Mouse (Mus musculus) lung, adult 2 months (tissue): ENCODE measurements around the gene Abracl. TPM values are rescaled to one million over a fixed set of nuclear protein-coding genes. Genes with fewer than 3 reads are reported as not detected.

Experiments
- DNase-seq: peaks from one replicate; pipeline ENCODE4 v3.0.0; 2022
- H3K4me1 ChIP-seq: fragments of 200-500 bp; 2 replicates; pipeline ENCODE4 v1.6.1; 2011; ENCODE audit warnings: low read length; ENCODE audit not compliant: control insufficient read depth, insufficient read depth
- H3K4me3 ChIP-seq: fragments of 200-500 bp; replicated peaks from 2 replicates; pipeline ENCODE3; 2011; ENCODE audit warnings: low read depth, mild to moderate bottlenecking, control low read depth, low read length; ENCODE audit errors: extremely low read depth
- CTCF ChIP-seq: fragments of 200-500 bp; IDR thresholded peaks from 2 replicates; pipeline ENCODE4 v1.5.1; 2011; ENCODE audit warnings: mild to moderate bottlenecking, low read length, control low read depth; ENCODE audit not compliant: insufficient read depth
- POLR2A ChIP-seq: fragments of 200-500 bp; IDR thresholded peaks from 2 replicates; pipeline ENCODE4 v1.6.1; 2011; ENCODE audit warnings: low read depth, mild to moderate bottlenecking, control low read depth, low read length, borderline replicate concordance; ENCODE audit errors: extremely low read depth
- WGBS: fragments of 180-500 bp; shearing (Covaris S2); methylation state at CpG from one replicate; pipeline ENCODE4 v1.1.7; 2018; 5-methylcytosine and 5-hydroxymethylcytosine counted together
- polyA plus RNA-seq: library from polyadenylated mRNA; depleted of rRNA; stranded (reverse); fragments of >200 nt; gene quantifications from 2 replicates; pipeline ENCODE4 v1.2.3, GENCODE M21; 2012; rRNA removed

Gene Abracl
- polyA plus RNA-seq, 1 experiment, result 8.4 TPM

DNA sequence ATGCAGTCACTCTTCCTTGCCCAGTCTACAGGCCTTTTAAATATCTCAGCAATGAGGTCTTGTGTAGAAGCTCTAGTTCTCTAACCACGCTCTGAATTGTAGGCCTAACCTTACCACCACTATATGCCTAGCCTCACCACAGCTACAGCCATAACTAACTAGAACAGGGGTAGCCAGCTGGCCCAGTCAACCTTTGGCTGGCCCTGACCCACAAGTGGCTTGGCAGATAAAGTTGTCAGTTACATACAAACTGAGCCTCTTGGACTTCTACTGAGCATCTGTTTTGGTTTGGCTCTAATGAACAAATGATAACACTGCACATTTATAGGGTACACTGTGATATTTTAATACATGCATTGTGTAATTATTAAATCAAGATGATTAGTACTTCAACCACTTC is 16.3 kb downstream of the Abracl start:
- Histone ChIP-seq H3K4me3 (no peak overlapping the region), H3K4me1 (no peaks in the 10 kb centered on the region)
- TF ChIP-seq CTCF, result no peak
- no peak for TF ChIP-seq POLR2A
- 89% methylated on average over 1 of the region's 1 CpGs for WGBS
- no peak for DNase-seq

DNA sequence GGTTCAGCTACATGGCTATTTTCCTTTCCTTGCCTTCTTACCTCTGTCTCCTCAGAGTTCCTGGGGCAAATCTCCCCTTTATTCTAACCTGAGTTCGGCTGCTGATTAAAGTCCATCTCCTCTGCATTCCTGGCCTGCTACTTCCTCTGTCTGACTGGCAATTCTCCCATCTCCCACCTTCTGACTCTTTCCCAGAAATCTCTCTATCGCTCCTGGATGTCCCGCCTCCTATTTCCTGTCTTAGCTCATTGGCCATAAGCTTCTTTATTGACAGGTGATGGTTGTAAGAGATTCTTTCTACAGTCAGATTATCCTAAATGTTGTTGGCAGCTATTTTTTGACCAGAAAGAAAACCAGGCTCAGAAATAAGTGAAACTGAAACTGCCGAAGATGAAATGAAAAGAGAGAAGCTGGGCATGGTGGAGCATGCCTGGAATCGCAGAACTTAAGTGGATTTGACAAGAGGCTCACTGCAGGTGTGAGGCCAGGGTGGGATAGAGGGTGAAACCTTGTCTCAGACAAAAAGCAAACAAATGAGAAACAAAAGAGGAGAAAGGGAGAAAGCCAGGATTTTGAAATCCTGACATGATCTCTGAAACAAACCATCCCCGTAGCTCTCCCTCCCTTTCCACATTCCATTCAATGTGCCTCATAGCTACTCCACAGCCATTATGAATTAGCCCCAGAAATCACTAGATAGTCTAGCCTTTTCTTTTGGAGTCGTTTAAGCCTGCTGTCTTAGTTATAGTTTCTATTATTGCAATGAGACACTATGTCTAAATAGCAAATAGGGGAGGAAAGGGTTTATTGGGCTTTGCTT is 17.7 kb downstream of the Abracl start:
- H3K4me3 ChIP-seq, result no peak overlapping the region
- DNase-seq, result no peak
- TF ChIP-seq CTCF (no peak), POLR2A (no peak)
- H3K4me1 ChIP-seq, result no peaks in the 10 kb centered on the region
- 60% methylated on average over 7 of the region's 7 CpGs for WGBS

GRCm38 (mm10) chr10:18003966-18004637 is 19.0 kb downstream of the Abracl start:
- Histone ChIP-seq H3K4me1 (no peaks in the 10 kb centered on the region), H3K4me3 (no peak overlapping the region)
- TF ChIP-seq CTCF, result no peak
- no peak for TF ChIP-seq POLR2A
- DNase-seq, result no peak
- 73% methylated on average over 12 of the region's 12 CpGs for WGBS

DNA sequence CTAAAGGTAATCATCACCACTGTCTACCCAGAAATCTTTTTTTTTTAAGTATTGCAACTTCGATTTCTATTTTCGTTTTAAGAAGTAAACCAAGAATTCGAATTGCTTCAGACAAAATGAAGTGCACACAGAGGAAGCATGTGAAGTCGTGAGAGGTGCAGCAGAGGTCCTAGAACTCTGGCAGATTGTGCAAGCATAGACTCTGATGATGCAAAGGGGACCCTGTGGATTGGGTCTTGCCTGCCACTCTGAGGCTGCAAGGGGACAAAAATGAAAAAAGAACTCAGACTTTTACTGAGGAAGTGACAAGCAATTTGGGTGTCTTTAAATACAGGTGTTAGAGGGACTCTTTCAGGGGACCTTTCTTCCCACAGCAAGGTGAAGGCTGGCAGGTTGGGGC is 32.5 kb downstream of the Abracl start:
- TF ChIP-seq CTCF (no peak), POLR2A (no peak)
- Histone ChIP-seq H3K4me3 (no peak overlapping the region), H3K4me1 (no peaks in the 10 kb centered on the region)
- WGBS, result 74% methylated on average over 4 of the region's 4 CpGs
- DNase-seq, result no peak

- Histone ChIP-seq H3K4me1 (no peaks in the 10 kb centered on the region), H3K4me3 (peak overlapping the region; percentile 51)
- WGBS, result 46% methylated on average over 6 of the region's 6 CpGs
- no peak for TF ChIP-seq POLR2A
- TF ChIP-seq CTCF, result no peak
- DNase-seq, result no peak
Observed at GRCm38 (mm10) chr10:17989136-17989535, 34.0 kb downstream of the Abracl start.

- DNase-seq, result no peak
- 77% methylated on average over 8 of the region's 8 CpGs for WGBS
- H3K4me3 ChIP-seq, result no peak overlapping the region
- TF ChIP-seq POLR2A (no peak), CTCF (no peak)
- no peaks in the 10 kb centered on the region for H3K4me1 ChIP-seq
Observed at GRCm38 (mm10) chr10:17987823-17988423, 35.2 kb downstream of the Abracl start.

GRCm38 (mm10) chr10:17983313-17983712 is 39.8 kb downstream of the Abracl start:
- no peak for DNase-seq

DNA sequence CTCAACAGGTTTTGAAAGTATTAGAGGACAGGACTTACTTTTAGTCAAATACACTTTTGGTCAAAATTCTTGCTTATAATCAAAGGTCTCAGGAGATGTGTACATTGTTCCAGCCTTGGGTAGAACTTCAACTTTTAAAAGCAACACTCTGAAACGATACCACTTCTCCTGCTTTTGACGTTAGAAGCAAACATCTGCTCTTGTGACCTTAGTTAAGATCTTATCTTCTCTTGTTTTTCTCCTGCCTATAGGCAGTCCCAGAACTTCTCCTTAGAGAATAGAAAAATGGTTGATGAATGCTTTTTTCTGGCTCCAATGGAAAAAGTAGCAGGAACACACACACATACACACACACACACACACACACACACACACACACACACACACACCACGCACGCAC is 57.0 kb downstream of the Abracl start:
- H3K4me1 ChIP-seq, result no peaks in the 10 kb centered on the region
- WGBS, result 47% methylated on average over 4 of the region's 4 CpGs
- no peak for DNase-seq
- no peak for TF ChIP-seq POLR2A
- no peak overlapping the region for H3K4me3 ChIP-seq

More at GRCm38 (mm10) chr10:17983313-17983712, 39.8 kb downstream of the Abracl start:
- Histone ChIP-seq H3K4me1 (no peaks in the 10 kb centered on the region), H3K4me3 (no peak overlapping the region)
- 65% methylated on average over 2 of the region's 2 CpGs for WGBS
- TF ChIP-seq POLR2A (no peak), CTCF (no peak)

Other genes starting within 250 kb of the Abracl start
- gene Txlnb, start 227.1 kb downstream of the Abracl start, polyA plus RNA-seq, result 1.3 and 6.4 TPM in 2 replicates
- 23.1 and 30.9 TPM in 2 replicates for gene Heca, start 75.2 kb downstream of the Abracl start, polyA plus RNA-seq
- gene Reps1, start 32.6 kb upstream of the Abracl start, polyA plus RNA-seq, result 42.2 and 49.6 TPM in 2 replicates
- 0.92 and 1.5 TPM in 2 replicates for gene Ect2l, start 187.6 kb upstream of the Abracl start, polyA plus RNA-seq
- gene Ccdc28a, start 211.7 kb upstream of the Abracl start, polyA plus RNA-seq, result 13.7 and 19.2 TPM in 2 replicates